Mouse (Mus musculus): ENCODE results near the gene A030005K14Rik. TPM values are rescaled to one million over a fixed set of nuclear protein-coding genes. Genes with fewer than 3 reads are reported as not detected.

Gene A030005K14Rik
- not detected in 2 replicates for polyA plus RNA-seq (2012; rRNA removed)

GRCm38 (mm10) chr1:83059278-83059677 is at the start of gene A030005K14Rik:
A030005K14Rik (minus strand) TSS chr1:83059378.

GRCm38 (mm10) chr1:83060643-83061042 is 1.5 kb upstream of the A030005K14Rik start, which contains the start of gene Krtap28-13:
Krtap28-13 (plus strand) TSS chr1:83060930.

DNA sequence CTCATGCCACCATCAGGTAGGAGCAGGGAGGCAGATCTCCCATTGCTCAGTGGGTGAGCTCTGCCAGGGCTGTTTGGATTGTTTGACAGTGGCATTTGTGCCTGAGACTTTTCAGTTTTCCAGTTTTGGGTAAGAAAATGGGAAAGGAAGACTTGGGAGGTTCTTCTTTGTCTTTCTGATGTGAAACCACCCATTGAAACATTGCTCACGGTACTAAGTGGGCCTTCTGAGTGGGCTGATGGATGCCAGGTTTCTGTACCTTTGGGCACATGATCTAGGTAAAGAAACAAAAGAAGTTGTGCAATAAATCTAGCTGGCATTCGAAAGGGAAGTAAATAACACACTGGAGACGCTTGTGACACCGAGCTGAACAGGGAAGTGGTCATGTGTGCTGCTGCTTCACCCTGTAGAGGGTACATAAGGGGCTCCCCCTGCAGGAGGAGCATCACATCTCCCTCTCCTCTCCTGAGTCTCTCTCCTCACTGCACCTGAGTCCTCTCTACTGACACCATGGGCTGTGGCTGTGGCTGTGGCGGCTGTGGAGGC is 14.2 kb downstream of the A030005K14Rik start, which contains the start of gene Gm47969:
Gene Gm47969 (plus strand): TSS at position 51 of the 546 bp plus-strand sequence.

GRCm38 (mm10) chr1:83042380-83042779 is 16.8 kb downstream of the A030005K14Rik start, which contains the start of gene Krtap28-10:
Krtap28-10 (minus strand) TSS chr1:83042480.

GRCm38 (mm10) chr1:83038109-83038672 is 21.0 kb downstream of the A030005K14Rik start, which contains the start of gene Slc19a3:
Slc19a3 (minus strand) TSS chr1:83038448.

Other genes with a start within 250 kb of the A030005K14Rik start
- 23.7 and 25.0 TPM in 2 replicates for gene Agfg1, start 219.9 kb downstream of the A030005K14Rik start, polyA plus RNA-seq (2012; rRNA removed)
- 0.78 and 0.95 TPM in 2 replicates for gene A030005L19Rik, start 146.1 kb downstream of the A030005K14Rik start, polyA plus RNA-seq (2012; rRNA removed)
- 0.04 and 0.09 TPM in 2 replicates for gene A030014E15Rik, start 134.5 kb downstream of the A030005K14Rik start, polyA plus RNA-seq (2012; rRNA removed)
- gene Gm6217, start 128.0 kb downstream of the A030005K14Rik start, polyA plus RNA-seq (2012; rRNA removed): not detected in 2 replicates
- gene A030003K21Rik, start 116.0 kb downstream of the A030005K14Rik start, polyA plus RNA-seq (2012; rRNA removed): not detected in 2 replicates
- not detected in 2 replicates for gene Gm7544, start 103.4 kb downstream of the A030005K14Rik start, polyA plus RNA-seq (2012; rRNA removed)
- not detected in 2 replicates for gene Gm47955, start 99.1 kb downstream of the A030005K14Rik start, polyA plus RNA-seq (2012; rRNA removed)
- gene Gm47959, start 58.8 kb downstream of the A030005K14Rik start, polyA plus RNA-seq (2012; rRNA removed): not detected in 2 replicates
- 0.10 and 0.13 TPM in 2 replicates for gene Slc19a3, start 20.9 kb downstream of the A030005K14Rik start, polyA plus RNA-seq (2012; rRNA removed)
- gene Krtap28-10, start 16.9 kb downstream of the A030005K14Rik start, polyA plus RNA-seq (2012; rRNA removed): not detected in 2 replicates
- gene Gm47969, start 14.4 kb downstream of the A030005K14Rik start, polyA plus RNA-seq (2012; rRNA removed): not detected in 2 replicates
- gene Krtap28-13, start 1.6 kb upstream of the A030005K14Rik start, polyA plus RNA-seq (2012; rRNA removed): 0.07 TPM in 1 of 2 replicates, not detected in the other
- gene Ccl20, start 57.4 kb upstream of the A030005K14Rik start, polyA plus RNA-seq (2012; rRNA removed): 0.16 and 0.19 TPM in 2 replicates
- 0.03 TPM in 1 of 2 replicates, not detected in the other for gene Daw1, start 100.4 kb upstream of the A030005K14Rik start, polyA plus RNA-seq (2012; rRNA removed)